Mouse (Mus musculus): Measurements from ENCODE around the gene Zfhx3. TPM values are rescaled to one million over a fixed set of nuclear protein-coding genes. Genes with fewer than 3 reads are reported as not detected.
A peak's percentile ranks its signal among the peaks of the same experiment; 100 is the strongest.

Gene Zfhx3
- polyA plus RNA-seq, 2 experiments: 14.4 to 26.1 TPM

GRCm38 (mm10) chr8:108188044-108188443 lies 245.6 kb downstream of the Zfhx3 start:
- H3K4me1 ChIP-seq (ENCODE audit: control insufficient read depth, insufficient read depth, low read length): no peaks in the 10 kb centered on the region
- 85% methylated on average over 4 of the region's 4 CpGs for WGBS
- no peak overlapping the region for H3K4me2 ChIP-seq (replicated peaks; ENCODE audit: low read depth, low read length, severe bottlenecking)
- H3K27ac ChIP-seq (replicated peaks; ENCODE audit: low read depth, low read length): no peak overlapping the region
- no peak for ATAC-seq (ENCODE audit: low FRiP score, low read depth)
- TF ChIP-seq POLR2A (IDR thresholded peaks at IDR 0.05; ENCODE audit: borderline replicate concordance, extremely low read depth, insufficient read depth, insufficient read length): no peak
- no peaks in the 10 kb centered on the region for H3K36me3 ChIP-seq (ENCODE audit: control insufficient read depth, insufficient read depth, low read length)
- no peak for DNase-seq (ENCODE audit: low spot score)
- H3K9me3 ChIP-seq (ENCODE audit: control insufficient read depth, low read length): no peaks in the 10 kb centered on the region
- H3K4me3 ChIP-seq (replicated peaks; ENCODE audit: low read length): no peak overlapping the region
- H3K9ac ChIP-seq (ENCODE audit: low read depth, low read length, severe bottlenecking): no peak overlapping the region
- H3K27me3 ChIP-seq (ENCODE audit: control insufficient read depth, insufficient read depth, low read length): no peaks in the 10 kb centered on the region

- Histone ChIP-seq H3K9ac (ENCODE audit: low read depth, low read length, severe bottlenecking) (no peak overlapping the region), H3K4me3 (replicated peaks; ENCODE audit: low read length) (no peak overlapping the region)
These were observed 252.1 kb downstream of the Zfhx3 start for GRCm38 (mm10) chr8:108194571-108194970.

GRCm38 (mm10) chr8:108215026-108215425 lies 272.6 kb downstream of the Zfhx3 start:
- Histone ChIP-seq H3K27me3 (ENCODE audit: control insufficient read depth, insufficient read depth, low read length) (no peaks in the 10 kb centered on the region), H3K4me1 (ENCODE audit: control insufficient read depth, insufficient read depth, low read length) (no peaks in the 10 kb centered on the region; the same call in 1 of the 2 replicates), H3K4me2 (replicated peaks; ENCODE audit: low read depth, low read length, severe bottlenecking) (no peak overlapping the region), H3K27ac (replicated peaks; ENCODE audit: low read depth, low read length) (no peak overlapping the region), H3K9me3 (ENCODE audit: control insufficient read depth, low read length) (no peaks in the 10 kb centered on the region), H3K9ac (ENCODE audit: low read depth, low read length, severe bottlenecking) (no peak overlapping the region), H3K36me3 (ENCODE audit: control insufficient read depth, insufficient read depth, low read length) (no peaks in the 10 kb centered on the region), H3K4me3 (replicated peaks; ENCODE audit: low read length) (no peak overlapping the region)
- ATAC-seq (ENCODE audit: low FRiP score, low read depth) (no peak), DNase-seq (ENCODE audit: low spot score) (no peak)
- TF ChIP-seq POLR2A (IDR thresholded peaks at IDR 0.05; ENCODE audit: borderline replicate concordance, extremely low read depth, insufficient read depth, insufficient read length): no peak
- 93% methylated on average over 3 of the region's 3 CpGs for WGBS

More at GRCm38 (mm10) chr8:108194571-108194970, 252.1 kb downstream of the Zfhx3 start:
- Histone ChIP-seq H3K36me3 (ENCODE audit: control insufficient read depth, insufficient read depth, low read length) (no peaks in the 10 kb centered on the region), H3K27me3 (ENCODE audit: control insufficient read depth, insufficient read depth, low read length) (no peaks in the 10 kb centered on the region), H3K9me3 (ENCODE audit: control insufficient read depth, low read length) (no peaks in the 10 kb centered on the region), H3K4me1 (ENCODE audit: control insufficient read depth, insufficient read depth, low read length) (peaks cover 4% of the 10 kb centered on the region; the same call in 1 of the 2 replicates), H3K27ac (replicated peaks; ENCODE audit: low read depth, low read length) (no peak overlapping the region), H3K4me2 (replicated peaks; ENCODE audit: low read depth, low read length, severe bottlenecking) (no peak overlapping the region)
- peak; percentile 34 for DNase-seq (ENCODE audit: low spot score)
- no peak for TF ChIP-seq POLR2A (IDR thresholded peaks at IDR 0.05; ENCODE audit: borderline replicate concordance, extremely low read depth, insufficient read depth, insufficient read length)
- ATAC-seq (ENCODE audit: low FRiP score, low read depth): peak; percentile 74
- WGBS: 34% methylated on average over 8 of the region's 8 CpGs

GRCm38 (mm10) chr8:108218171-108218840 lies 275.9 kb downstream of the Zfhx3 start:
- Histone ChIP-seq H3K9me3 (ENCODE audit: control insufficient read depth, low read length) (no peaks in the 10 kb centered on the region), H3K4me1 (ENCODE audit: control insufficient read depth, insufficient read depth, low read length) (no peaks in the 10 kb centered on the region; the same call in 1 of the 2 replicates), H3K36me3 (ENCODE audit: control insufficient read depth, insufficient read depth, low read length) (no peaks in the 10 kb centered on the region), H3K9ac (ENCODE audit: low read depth, low read length, severe bottlenecking) (no peak overlapping the region), H3K27ac (replicated peaks; ENCODE audit: low read depth, low read length) (no peak overlapping the region), H3K4me2 (replicated peaks; ENCODE audit: low read depth, low read length, severe bottlenecking) (no peak overlapping the region), H3K27me3 (ENCODE audit: control insufficient read depth, insufficient read depth, low read length) (no peaks in the 10 kb centered on the region), H3K4me3 (replicated peaks; ENCODE audit: low read length) (no peak overlapping the region)
- no peak for ATAC-seq (ENCODE audit: low FRiP score, low read depth)
- DNase-seq (ENCODE audit: low spot score): no peak
- 67% methylated on average over 13 of the region's 13 CpGs for WGBS
- TF ChIP-seq POLR2A (IDR thresholded peaks at IDR 0.05; ENCODE audit: borderline replicate concordance, extremely low read depth, insufficient read depth, insufficient read length): no peak

GRCm38 (mm10) chr8:108220511-108220910 lies 278.1 kb downstream of the Zfhx3 start:
- no peak overlapping the region for H3K27ac ChIP-seq (replicated peaks; ENCODE audit: low read depth, low read length)
- no peak for TF ChIP-seq POLR2A (IDR thresholded peaks at IDR 0.05; ENCODE audit: borderline replicate concordance, extremely low read depth, insufficient read depth, insufficient read length)
- no peaks in the 10 kb centered on the region for H3K36me3 ChIP-seq (ENCODE audit: control insufficient read depth, insufficient read depth, low read length)
- H3K4me3 ChIP-seq (replicated peaks; ENCODE audit: low read length): no peak overlapping the region
- H3K4me2 ChIP-seq (replicated peaks; ENCODE audit: low read depth, low read length, severe bottlenecking): no peak overlapping the region
- H3K9me3 ChIP-seq (ENCODE audit: control insufficient read depth, low read length): no peaks in the 10 kb centered on the region
- H3K27me3 ChIP-seq (ENCODE audit: control insufficient read depth, insufficient read depth, low read length): no peaks in the 10 kb centered on the region
- H3K9ac ChIP-seq (ENCODE audit: low read depth, low read length, severe bottlenecking): no peak overlapping the region
- H3K4me1 ChIP-seq (ENCODE audit: control insufficient read depth, insufficient read depth, low read length): no peaks in the 10 kb centered on the region; the same call in 1 of the 2 replicates
- 71% methylated on average over 3 of the region's 3 CpGs for WGBS
- DNase-seq (ENCODE audit: low spot score) (no peak), ATAC-seq (ENCODE audit: low FRiP score, low read depth) (no peak)
